Mouse (Mus musculus) adrenal gland, postnatal 25 days (tissue): ENCODE results near the gene Aff1. TPM values are rescaled to one million over a fixed set of nuclear protein-coding genes. Genes with fewer than 3 reads are reported as not detected.

Experiments used
- DNase-seq: peaks from one replicate; pipeline ENCODE4 v3.0.0; 2021; ENCODE audit warnings: mixed read lengths
- total RNA-seq: library from RNA; stranded (reverse); gene quantifications from 2 replicates; pipeline ENCODE4 v1.2.3, GENCODE M21; 2021

Gene Aff1
- total RNA-seq, 1 experiment from 2014 or later, result 53.3 TPM

DNA sequence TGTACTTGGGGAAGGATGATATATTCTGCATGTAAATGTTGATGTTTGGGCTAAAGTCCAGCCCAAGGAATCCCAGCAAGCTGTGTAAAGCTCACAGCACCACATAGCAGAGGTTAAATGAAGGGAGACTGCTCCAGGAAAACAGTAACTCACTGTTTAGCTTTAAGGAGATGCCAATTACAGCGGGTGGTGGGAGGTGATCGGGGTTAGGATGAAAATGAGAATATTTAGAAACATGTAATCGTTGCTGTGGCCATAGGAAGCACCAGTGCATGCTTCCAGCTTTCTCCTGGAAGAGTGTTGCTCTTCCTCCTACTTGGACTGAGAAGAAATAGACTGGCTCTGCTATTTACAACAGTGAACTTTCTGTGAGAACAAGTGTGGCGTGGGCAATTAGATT, 80.1 kb downstream of the Aff1 start:
- DNase-seq, result no peak

DNA sequence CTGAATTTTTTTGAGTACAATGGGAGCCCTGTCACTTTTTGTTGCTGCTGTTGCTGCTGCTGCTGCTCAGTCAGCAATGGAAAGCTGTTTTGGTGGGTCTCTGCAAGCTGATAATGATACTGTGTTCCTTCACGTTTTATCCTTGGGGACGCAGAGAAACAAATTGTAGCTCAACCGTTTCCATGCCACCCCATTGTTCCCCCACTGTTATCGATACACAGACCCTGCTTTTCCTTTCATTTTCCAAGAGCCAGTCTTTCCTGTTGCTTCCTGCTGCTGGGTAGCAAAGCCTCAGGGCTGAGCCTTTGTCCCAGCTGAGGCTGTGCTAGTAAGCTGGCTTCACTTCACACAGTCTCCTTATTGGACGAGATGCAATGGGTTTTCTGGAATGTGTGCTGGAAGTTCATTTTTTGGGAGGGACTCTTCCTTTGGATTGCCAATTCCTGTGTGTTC, 81.0 kb downstream of the Aff1 start:
- no peak for DNase-seq

DNA sequence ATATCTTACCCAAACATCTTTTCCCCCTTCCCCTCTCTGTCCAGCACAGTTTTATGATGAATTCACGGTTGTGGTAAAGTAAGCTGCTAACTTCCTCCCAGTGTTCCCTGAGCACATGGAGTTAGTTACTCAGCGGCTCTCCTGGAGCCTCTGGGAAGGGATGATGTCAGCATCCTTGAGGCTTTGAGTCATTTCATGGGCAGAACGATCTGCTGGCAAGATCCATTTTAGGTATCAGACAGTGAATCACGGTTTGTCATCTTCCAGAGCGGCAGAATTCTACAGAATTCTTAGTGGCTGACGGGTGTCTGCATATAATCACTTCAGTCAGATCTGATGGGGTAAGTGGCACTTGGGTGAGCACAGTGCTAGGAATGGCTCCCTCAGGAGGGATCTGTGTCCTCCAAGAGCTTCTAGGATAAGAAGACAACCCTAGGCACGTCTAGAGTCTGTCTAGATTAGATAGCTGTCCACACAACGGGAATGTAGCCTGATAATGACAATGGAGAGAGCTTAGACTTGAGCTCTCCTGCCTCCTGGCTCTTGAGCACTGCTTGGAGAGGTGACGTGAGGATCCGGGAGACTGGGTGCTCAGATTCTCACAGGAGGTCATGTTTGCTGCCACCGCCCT, 82.6 kb downstream of the Aff1 start:
- no peak for DNase-seq

DNA sequence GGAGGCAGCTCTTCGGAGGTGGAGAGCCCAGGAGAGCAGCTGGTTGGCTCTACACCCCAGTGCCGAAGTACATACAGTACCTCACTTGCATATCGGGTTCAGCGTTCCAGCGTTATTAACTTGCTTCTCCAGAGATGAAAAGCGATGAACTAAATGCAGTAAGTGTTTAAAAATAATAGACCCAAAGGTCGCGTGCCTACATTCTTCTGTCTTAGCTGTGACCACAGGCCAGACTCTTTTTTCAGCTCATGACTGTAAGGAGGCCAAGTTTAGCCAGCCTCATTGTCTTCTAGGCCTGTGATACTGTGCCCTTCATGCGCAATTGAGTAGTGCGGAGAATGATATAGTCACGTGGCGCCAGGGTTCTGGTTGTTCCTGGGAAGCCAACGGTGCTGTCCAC, 83.3 kb downstream of the Aff1 start:
- DNase-seq, result no peak

DNA sequence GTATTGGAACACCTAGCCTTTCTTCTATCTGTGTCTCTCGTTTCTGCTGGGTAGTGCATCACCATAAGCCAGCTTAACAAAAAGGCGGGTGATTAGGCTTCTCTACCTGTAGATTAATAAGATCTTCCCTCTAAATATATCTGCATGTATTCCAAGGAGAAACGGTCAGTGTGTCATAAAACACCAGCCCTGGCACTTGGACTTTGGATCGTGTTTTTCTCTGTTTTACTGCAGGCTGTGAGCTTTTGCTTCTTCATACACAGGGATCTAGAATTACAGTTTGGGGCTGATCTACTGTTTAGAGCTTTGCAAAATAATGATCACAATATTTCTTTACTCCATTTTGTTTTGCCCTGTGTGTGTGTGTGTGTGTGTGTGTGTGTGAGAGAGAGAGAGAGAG, 84.7 kb downstream of the Aff1 start:
- no peak for DNase-seq

DNA sequence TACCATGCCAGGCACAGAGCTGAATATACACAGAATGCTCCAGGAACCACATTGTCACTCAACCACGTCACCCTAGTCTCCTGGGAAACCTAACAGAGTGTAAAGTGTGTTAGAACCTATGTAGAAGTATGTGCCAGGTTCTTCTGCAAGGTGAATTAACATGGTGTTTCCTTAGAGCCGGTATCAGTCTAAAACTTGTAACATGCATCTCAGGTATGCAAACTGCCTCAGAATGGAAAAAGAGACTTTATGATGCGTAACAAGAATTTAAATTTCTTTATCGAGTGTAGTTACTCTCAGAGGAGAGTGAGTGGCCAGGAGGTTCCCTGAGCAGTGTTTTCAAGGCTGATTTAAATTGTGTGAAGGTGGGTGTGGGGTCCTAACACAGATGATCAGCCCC, 85.3 kb downstream of the Aff1 start:
- no peak for DNase-seq

DNA sequence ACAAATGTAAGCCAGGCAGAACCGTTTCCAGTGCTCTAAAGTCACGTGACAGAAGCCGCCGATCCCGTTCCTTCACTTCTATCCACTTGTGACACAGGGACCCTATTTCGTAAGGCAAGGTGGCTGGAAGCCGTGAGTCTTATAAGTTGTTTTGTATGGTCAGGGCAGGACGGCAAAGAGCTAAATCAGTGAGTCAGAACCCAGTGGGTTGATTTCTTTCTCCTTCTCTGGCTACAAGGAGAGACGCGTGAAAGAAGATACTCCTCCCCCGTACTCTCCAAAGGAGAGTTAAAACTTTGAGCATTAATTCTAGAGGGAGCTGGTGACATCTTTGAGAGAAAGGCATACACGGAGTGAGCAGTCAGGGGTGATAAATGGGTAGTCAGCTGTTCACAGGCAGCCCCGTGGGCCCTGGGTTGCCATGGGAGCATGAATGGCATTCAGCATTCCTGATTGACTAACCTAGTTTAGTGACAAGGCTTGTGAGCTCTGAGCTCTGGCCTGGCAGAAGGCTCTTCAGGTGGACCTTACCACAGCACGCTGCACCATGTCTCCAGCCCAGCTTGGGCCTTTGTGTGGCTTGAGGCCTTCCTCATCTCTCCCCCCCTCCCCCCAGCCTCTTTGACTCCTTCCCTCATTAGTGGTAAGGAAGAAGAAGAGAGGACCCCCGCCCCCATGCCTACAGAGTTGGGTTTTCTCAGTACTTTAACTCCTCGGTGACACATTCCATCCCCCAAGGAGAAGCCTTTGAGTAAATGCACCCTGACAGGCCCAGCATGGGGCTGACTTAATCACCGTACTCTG, 86.3 kb downstream of the Aff1 start:
- peak; percentile 52 for DNase-seq

DNA sequence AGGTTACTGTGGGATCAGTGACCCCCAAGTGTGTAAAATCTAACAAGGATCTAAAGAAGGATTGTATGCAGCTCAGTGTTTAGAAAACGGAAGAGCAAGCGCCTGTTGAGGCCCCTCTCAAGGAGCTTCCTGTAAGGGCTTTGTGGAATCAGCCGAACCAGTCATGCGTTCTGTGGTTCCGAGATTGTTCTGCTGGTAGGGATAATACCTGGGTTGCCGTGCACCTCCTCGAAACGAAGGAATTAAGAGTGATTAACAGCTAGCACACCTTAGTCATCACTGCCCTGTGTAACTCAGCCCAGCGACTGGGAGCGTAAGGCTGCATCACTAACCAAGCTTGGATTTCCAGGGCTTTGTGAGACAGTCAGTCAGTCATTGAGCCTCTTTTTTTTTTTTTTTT, 87.7 kb downstream of the Aff1 start:
- no peak for DNase-seq

DNA sequence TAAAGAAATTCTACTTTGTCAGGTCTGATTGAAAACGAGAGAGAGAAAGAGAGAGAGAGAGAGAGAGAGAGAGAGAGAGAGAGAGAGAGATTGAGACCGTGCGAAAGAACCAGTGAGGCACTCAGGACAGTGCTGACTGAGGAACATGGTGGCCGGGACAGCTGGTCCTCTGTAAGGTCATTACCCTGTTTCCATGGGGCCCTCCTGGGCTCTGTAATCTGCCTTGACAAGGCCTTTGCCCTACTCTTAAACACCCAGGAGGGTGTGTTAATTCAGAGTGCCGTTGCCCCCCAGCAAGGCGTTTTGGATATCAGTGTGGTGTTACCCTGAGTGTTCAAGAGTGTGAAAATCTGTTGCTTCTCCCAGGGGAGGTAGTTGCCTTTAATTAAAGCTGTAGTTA, 88.1 kb downstream of the Aff1 start:
- DNase-seq, result no peak

DNA sequence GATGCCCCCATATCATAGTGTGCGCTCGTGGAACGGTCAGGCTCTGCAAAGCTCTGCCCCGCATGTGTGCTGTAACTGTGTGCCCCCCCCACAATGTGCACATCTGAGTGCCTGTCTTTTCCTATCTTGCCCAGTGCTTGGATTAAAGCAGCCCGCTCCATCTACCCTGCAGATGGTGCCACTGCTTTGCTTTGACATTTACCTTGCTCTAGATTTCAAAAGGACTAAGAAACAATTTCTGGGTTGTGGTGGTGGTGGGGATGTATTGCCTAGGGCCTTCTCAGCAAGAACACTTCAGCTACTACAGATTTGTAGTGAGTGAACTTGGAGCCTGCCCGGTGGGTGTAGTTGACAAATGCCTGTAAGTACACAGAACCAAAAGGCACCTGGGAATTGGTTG, 88.7 kb downstream of the Aff1 start:
- peak; percentile 38 for DNase-seq

DNA sequence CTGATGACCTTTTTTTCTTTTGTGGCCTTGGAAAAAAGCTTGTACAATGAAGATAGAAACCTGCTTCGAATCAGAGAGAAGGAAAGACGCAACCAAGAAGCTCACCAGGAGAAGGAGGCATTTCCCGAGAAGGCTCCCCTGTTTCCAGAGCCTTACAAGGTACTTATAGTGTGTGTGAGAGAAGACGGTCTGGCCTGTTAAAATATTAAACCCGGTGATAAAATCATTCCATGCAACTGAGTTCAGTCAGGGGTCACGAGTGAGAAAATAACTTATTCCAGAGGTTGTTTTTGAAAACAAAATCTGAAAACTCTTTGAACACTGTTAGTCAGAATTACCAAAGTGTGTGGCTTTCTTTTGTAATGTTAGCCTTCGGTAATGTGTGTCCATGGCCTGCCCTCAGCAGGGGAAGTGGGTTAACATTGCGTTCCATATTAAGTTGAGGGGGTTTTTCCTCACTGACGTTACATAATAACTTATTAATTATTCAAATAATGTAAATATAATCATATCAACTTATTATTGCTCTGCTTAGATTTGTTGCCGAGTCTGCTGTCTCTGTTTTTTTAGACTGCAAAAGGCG, 91.0 kb downstream of the Aff1 start:
- no peak for DNase-seq

DNA sequence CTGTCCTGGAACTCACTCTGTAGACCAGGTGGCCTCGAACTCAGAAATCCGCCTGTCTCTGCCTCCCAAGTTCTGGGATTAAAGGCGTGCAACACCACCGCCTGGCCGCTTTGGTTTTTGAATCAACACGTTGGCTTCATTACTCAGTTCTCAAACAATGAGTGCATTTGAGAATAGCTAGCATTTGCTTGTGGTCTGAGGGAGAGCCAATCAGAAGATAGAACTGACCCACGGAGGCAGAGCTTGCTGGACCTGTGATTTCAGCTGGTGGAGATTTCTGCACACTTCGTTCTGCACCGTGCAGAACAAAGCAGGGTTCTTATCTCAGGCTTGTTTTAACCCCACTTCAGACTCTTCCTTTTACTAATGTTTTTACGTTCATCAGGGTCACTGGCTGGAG, 93.9 kb downstream of the Aff1 start:
- DNase-seq, result no peak

DNA sequence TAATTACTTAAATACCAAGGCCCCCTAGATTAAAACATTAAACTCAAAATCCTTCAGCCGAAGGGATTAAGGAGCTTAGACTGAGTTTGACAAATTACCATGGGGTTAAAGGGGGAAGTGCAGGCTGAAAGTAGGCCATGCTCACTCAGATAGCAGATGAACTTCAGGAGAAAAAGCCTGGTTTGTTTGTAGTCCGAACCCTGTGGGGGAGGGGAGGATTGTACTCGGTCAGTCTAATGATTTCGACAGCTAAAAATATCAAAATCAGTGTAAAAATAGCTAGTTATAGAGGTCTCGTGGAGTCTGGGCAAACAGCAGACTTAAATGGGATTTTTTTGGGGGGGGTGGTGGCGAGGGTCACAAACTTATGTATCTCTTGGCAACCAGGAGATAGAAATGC, 96.3 kb downstream of the Aff1 start:
- no peak for DNase-seq

DNA sequence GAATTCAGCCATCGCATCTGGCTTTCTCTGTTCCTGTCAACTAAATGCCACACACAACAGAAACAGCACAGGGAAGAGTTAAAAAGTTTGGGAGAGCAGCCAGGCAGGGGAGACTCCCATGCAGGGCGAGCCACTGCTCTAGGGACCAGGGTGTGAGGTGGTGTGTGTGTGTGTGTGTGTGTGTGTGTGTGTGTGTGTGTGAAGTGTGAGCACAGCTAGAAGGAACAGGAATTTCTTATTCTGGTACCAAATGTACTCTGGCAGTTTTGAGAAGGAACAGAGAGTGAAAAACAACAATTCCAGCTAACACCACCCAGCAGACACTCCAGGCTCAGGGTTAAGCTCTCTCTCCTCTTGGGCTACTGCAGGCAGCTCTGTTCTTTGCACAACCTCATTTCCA, 96.8 kb downstream of the Aff1 start:
- DNase-seq, result no peak

DNA sequence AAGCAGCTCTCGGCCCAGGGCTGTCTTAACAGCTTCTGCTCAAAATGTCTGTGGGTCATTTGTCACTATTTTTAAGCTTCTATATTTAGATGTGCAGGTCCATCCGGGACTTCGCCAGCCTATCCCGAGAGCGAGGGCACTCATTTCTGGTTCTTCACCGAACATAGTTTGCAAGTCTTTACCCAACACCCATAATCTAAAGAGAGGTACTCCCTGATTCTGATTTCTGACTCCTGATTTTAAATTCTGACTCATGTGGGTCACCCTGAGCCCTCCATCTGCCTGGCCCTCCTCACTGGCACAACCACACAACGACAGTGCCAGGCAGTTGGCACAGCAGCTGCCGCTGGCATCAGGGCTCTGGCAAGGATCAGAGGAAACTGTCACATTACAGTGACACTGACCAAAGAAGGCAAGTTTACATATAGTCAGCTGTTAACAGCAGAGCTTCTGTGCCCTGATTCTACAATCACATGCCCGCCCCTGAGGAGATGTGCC, 97.5 kb downstream of the Aff1 start:
- DNase-seq, result peak; percentile 68

DNA sequence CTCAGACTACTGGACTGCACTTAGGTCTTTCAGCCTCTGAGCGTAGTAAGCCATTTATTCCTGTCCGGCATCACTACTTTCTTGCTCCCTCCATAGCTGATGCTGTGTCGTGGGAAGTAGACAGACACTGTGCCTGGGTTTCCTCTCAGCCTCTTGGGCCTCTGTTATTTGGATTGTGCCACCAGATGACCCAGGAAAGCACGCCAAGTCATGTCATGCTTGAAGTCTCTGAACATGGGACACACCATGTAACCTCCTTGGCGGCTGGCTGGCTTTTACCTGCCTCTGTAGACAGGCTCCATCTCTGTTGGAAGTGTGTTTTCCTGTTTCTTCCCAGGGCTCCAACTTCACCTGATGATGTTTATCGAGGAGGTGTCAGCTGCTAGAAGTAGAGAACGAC, 99.6 kb downstream of the Aff1 start:
- DNase-seq, result no peak

DNA sequence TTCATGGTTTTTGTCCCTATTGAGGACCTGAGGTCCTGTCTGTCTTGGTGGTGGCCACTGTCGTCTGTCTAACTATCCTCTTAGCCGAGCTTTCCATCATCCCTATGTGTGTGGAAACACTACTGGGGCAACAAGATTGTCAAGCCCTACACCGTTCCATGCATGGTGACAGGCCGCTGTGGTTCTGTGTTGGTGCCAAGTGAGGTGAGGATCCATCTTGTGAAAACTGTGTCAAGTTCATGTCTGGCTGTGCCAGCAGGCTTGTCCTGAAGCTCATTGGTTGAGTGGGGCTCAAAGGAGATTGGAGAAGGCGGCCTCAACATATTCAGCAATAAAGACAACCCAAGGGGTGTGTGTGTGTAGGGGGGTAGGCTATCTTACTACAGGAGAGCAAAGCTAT, 102.9 kb downstream of the Aff1 start:
- no peak for DNase-seq

DNA sequence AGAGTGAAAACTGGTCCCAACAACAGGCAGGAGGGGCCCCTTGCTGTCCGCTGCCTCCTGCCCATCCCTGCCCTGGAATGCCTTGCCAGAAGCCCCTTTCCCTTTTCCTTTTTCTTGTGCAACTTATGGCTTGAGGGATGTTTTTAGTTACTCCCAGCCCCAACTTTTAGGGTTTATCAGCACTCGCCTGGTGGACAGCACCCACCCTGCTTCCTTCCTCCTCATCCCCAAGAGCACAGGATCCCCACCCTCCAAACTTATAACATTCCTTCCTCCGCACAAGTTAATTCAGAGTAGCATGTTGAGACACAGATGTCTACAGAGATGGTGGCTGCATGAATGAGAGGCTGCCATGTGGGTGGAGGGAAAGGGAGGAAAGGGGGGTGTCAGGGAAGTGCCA, 103.9 kb downstream of the Aff1 start:
- no peak for DNase-seq

DNA sequence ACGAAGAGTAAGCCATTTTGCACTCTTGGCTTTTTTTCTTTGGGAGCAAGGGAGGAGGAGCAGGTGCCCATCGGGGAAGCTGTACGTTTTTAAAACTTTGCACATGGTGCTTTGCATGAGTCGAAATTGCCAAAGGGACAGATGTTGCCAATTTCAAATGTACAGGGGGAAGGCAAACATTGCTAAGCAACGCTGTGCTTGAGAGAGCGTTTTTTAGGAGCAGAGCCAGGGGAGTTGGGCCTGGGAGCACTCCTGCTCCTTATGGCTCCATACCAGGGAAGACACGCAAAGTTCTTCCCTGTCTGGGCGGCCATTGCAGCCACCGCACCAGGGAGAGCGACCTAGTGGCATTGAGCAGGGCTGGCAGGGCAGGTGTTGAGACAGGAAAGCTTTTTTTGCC, 105.6 kb downstream of the Aff1 start:
- DNase-seq, result no peak

DNA sequence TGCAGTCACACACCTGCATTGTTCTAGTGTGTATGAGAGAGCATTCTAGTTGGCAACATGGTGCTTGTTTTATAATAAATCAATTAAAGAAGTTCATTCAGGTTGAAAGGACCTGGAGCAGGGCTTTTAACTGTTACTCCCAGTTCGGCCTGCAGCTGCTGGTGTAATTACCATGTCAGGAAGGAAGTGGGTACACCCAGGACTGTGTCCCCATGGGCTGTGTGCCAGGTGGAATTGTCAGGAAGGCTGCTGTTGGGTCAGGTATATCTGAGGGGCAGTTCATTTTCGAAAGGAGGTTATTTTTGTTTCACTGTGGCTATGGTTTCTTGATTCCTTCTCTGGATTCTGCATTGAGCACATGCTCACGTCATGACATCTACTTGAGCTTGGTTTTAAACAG, 107.3 kb downstream of the Aff1 start:
- DNase-seq, result no peak

DNA sequence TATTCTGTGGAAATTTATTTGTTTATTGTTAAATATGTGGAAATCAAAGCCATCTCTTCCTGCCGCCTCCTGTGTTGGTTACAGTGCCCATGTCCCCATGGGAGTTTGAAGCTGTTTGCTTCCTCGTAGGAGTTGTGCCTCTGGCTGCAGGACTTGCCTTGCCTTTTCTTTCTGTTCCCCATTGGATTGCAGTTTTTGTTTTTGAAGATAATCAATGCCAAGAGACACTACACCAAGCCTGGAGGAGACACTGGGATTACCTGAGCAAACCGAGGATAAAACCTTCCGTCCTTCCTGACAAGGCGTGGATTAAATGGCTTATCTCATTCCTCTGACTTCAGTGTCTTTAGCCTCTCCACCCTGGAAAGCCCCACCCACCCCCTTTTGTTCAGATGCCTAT, 107.8 kb downstream of the Aff1 start:
- DNase-seq, result no peak

DNA sequence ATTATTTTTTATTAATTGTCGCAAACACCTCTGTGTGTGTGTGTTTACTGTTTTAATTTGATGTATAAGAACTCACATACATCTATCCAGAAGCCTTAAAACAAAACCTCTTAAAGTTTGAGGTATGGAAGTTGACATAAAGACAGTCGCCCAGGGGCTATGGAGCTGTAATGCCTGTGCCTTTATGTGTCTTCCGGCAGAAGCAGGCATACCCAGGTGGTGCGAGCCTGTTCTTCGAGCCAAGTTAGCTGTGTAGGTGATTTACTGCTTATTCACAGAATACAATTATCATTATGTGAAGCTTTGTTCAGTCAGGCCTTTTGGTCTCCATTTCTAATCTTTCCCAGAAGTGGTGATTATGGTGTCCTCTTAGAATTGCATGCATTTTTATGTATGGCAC, 111.2 kb downstream of the Aff1 start:
- DNase-seq, result no peak

DNA sequence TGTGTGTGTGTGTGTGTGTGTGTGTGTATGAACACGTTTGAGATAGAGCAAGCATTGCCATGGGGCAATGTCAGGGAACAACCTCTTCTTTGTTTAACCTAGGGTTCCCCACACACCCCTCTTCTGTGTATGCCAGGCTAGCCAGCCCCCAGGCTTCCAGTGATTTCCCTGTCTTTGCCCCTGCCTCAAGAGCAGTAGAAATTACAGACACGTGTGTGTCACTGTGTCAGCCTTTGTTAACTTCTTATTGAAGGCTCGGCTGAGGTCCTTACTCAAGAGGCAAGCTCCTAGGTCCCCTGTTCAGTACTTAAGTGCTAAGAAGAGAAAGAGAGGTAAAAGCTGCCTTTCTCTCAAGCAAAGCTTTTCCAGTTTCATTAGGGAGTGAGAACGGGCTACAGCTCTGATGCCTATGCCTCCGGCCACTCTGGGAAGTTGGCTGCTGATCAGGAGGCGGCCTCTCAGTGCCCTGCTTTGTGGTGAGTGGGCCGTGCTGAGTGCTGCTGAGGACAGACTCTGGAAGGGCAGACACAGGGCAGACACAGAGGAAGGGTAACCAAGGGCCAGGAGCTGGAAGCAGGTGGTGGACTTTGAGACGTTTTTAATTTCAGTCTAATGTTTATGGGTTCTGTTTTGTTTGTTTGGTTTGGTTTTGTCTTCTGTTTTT, 111.9 kb downstream of the Aff1 start:
- DNase-seq, result peak; percentile 63
